Mouse (Mus musculus) lung, postnatal 14 days (tissue): ENCODE results near the gene Lpcat3.

ENCODE experiments used
- DNase-seq: peaks from one replicate; pipeline ENCODE4 v3.0.0; 2021

Gene Lpcat3

DNA sequence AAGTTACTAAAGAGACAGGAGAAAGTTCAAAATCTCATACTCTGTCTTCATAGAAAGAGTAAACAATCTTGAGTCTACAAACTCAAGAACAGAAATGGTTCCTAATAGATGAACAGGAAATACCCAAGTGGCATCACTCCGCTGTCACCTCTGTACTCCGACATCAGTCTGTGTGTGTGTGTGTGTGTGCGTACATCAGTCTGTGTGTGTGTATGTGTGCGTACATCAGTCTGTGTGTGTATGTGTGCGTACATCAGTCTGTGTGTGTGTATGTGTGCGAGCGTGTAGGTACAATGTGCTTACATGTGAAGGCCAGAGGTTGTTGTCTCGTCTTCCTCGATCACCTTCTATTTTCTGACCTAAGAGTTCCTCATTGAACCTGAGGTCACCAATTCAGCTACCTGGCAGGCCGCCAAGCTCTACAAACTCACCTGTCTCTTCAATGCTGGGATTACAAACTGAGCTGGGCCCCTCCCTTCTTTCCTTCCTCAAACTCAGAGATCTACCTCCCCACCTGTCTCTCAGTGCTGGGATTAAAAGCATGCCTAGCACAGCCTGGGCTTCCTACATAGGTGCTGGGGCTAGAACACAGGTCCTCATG lies 45.6 kb downstream of the Lpcat3 start:
- DNase-seq: no peak

DNA sequence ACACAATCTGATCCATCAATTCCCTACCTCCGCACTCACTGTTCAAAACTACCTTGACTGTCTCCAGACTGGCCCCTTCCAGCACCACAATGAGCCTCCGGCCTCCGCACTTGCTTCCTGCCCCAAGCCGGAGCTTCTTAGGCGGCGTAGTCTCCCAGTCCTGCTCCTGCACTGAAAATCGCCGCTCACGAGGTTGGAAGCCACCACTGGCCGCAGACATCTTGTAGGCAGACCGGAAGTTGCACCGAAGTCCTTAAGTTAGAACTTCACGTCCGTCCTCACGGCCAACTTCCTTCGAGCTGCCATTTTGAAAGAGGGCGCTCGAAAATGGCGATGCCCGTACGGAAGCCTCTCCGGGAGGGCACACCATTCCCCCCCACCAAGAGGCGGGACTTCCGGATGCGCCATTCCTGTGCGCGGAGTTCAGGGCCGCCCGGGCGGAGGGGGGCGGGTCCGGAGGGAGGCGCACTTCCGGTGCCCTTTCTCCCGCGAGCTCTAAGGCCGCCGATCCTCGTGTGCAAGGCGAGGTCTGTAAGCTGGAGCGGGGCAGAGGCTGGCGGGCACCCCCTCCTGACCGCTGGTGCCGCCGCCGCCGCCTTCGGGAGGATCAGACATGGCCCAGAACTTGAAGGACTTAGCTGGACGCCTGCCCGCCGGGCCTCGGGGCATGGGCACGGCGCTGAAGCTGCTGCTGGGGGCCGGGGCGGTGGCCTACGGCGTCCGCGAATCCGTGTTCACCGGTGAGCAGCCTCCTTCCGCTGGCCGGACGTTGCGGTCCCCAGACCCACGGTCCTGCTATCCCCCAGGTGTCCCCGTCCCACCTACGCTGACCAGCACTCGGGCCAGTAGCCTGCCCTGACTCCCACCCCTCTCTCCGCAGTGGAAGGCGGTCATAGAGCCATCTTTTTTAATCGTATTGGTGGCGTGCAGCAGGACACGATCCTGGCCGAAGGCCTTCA lies 49.3 kb downstream of the Lpcat3 start, which contains the start of the genes Emg1 and Phb2:
Gene Emg1 (minus strand): TSS at position 355 of the 959 bp plus-strand sequence.
Gene Phb2 (plus strand): TSS at position 513 of the 959 bp plus-strand sequence.
- DNase-seq: peak; percentile 99

DNA sequence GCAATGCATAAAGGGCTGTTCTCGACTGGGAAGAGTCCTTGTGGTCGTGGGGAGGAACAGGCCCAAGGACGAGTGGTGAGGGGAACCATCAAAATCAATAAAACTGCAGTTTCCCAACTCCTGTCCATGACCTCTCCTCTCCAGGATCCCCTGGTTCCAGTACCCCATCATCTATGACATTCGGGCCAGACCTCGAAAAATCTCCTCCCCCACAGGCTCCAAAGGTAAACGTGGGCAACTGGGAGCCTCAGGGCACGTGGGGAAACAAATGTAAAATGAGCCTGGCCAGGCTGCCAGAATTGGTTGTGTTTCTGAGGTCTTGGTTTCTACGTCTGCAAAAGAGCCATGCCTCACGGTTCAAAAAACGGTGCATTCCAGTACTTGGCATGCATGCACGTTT lies 50.1 kb downstream of the Lpcat3 start:
- no peak for DNase-seq

DNA sequence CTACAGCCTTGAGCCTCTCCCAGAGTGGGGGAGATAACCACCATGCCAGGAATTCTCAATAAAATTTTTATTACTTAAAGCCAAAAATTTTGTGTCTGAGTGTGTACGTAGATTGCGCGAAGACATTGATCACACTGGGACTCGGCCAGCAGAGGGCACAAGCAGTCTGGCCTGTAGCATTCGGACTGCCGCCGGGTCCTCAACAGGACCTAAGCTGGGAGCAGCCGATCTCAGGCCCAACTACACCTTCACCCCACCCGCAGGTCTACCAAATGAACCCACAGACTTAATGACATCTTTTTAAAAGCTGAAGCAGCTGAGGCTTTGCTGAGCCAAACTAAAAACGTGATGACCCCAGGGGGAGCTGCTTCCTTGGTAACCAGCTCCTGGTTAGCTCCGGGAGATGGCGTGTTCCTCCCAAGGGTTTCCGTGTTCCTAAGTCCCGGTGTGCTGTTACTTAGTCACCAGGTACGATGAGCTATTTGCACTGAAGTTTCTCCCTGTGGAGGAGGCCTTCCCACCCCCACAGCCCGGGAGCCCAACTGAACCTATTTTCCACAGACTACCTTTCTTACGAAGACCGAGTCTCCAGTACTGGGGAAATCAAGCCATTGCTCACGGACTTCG lies 54.1 kb downstream of the Lpcat3 start:
- peak; percentile 64 for DNase-seq

DNA sequence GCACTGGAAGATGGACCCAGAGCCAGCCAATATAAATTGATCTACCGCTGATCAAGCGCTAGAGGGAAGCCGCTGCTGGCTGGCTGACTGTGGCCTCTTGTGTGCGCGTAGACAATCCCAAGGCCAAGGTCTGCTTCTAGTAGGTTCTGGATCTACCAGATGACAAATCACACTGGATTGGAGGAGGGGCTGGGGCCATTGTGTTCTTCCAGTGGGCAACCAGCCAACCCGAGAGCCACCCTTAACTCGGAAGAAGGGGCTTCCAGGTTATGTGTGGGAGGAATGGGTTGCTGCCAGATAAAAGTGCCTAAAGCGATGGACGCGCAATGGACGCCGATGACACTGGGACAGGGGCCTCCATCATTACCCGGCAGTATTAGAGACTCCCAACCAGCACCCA lies 55.1 kb downstream of the Lpcat3 start:
- DNase-seq: no peak

DNA sequence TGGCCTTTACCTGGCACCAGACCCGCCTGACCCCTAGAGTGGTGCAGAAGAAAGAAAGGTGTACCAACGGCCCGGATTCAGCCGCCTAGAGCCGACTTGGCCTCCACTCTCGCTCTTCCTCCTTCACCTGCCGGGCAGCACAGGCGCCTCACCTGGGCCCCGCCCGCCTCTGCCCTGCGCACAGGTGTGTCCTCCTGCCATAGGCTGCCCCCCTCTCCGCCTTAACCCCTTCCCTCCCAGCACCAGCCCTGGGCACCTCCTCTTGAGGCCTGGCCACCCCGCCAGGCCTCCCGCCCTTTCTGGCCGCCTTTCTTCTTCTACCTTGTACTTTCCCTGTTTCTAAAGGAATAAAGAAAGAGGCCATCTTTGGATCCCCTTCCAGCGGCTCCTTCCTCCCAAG lies 55.9 kb downstream of the Lpcat3 start:
- peak; percentile 72 for DNase-seq

DNA sequence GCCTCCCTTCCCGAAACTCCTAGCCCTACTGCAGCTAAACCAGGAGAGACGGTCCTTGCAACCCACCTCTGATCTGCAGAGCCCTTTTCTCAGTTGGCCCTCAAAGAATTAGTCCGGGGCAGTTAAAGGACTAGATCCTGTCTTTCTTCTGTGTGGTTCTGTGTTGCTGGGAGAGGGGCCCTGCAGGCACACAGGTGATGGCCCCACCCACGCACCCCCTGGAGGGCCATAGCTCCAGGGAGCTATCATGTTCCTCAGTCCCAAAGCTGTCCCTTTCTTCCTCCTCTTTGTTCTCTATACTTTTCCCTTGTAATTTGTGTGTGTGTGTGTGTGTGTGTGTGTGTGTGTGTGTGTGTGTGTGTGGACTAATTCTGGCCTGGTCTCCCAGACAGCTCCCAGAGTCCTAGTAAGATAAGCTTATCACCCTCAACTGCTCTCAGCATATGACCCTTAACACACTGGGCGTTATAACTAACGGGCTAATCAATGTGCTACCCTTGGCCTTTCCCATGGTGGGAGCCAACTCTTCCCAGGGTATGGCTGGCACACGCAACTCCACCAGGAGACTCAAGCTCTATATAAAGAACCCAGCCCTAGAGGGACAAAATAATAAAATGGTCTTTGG lies 56.6 kb downstream of the Lpcat3 start:
- DNase-seq: no peak

DNA sequence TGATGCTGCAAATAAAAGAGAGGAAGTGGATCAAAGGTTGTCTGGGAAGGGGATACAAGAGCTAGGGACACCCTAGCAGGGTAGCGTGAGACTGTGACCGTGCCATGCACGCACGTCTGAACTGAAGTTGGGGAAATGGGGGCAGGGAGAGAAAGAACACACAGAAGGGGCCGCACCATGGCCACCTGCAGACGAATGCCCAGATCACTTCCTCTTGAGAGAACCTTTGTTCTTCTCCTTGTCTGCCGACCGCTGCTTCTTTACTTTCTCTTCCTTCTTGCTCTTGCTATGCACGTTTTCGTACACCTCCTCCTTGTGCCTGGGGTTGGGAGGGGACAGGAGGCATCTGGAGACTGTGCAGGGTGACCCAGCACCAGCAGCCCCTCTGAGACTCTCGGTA lies 58.1 kb downstream of the Lpcat3 start:
- DNase-seq: no peak

DNA sequence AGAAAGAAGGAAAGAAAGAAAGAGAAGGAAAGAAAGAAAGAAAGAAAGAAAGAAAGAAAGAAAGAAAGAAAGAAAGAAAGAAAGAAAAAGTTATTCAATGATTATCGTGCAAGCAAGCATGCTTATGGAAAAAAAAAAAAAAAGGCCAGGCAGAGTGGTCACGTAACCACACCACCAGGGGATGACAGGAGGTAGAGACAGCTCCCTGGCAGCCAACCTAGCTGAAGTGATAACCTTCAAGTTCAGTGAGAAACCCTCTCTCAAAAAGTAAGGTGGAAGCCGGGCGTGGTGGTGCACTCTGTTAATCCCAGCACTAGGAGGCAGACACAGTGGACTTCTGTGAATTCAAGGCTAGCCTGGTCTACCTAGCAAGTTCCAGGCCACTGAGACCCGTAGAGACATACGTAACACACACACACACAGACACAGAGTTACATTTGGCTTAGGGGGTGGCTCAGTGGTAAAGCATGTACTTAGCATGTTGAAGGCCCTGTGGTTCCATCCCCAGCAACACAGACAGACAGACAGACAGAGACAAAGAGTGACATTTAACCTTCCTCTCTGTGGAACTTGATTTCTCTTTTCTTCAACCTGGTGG lies 60.1 kb downstream of the Lpcat3 start:
- DNase-seq: no peak

DNA sequence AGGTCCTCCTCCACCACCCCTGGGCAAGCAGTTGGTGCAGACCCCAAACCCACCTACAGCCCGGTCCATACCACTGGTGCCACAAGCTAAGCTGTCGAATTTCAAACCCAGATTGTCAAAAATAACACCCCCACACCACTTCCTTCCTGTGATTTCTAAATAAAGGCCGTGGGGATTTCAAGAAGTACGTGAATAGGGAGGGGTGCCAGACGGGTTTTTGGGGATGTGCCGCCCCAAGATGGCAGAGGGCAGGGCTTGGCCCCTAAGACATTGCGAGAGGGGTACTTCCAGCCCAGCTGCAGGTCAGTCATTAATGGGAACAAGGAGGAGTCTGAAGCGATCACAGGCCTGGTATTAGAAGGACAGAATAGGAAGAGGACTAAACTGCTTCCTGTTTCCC lies 60.7 kb downstream of the Lpcat3 start:
- no peak for DNase-seq

DNA sequence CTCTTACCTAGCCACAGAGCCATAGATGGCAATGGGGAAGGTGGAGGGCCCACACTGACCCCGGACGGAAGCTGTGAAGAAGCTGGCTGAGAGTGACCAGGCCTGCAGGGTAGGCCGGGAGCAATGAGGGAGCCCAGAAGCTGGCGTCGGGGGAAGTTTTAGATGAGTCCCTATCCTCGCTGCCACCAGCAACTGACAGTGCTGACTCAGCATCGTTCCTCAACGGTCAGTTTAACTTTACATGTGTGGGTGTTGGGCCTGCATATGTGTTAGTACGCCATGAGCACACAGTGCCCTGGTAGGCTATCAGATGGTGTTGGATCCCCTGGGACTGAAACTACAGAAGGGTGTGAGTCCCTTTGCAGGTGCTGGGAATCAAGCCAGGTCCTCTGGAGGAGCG lies 61.6 kb downstream of the Lpcat3 start:
- DNase-seq: no peak

DNA sequence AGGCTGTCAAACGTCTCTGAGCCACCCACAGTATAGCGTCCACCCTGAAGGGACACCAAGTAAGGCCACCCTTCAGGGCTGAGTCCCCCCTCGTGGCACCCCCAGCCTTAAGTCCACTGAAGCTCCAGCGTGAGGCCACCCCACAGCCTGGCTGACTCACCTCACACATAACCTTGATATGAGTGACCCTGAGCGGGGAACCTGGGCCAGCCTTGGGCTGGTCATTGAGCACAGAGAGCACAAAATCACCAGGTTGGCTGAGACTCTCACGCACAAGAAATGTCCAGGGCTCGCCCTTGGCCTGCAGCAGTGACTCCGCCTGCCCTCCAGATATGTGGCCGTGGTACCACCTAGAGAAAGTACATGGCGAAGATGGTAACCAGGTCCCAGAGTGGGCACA lies 65.8 kb downstream of the Lpcat3 start:
- no peak for DNase-seq

DNA sequence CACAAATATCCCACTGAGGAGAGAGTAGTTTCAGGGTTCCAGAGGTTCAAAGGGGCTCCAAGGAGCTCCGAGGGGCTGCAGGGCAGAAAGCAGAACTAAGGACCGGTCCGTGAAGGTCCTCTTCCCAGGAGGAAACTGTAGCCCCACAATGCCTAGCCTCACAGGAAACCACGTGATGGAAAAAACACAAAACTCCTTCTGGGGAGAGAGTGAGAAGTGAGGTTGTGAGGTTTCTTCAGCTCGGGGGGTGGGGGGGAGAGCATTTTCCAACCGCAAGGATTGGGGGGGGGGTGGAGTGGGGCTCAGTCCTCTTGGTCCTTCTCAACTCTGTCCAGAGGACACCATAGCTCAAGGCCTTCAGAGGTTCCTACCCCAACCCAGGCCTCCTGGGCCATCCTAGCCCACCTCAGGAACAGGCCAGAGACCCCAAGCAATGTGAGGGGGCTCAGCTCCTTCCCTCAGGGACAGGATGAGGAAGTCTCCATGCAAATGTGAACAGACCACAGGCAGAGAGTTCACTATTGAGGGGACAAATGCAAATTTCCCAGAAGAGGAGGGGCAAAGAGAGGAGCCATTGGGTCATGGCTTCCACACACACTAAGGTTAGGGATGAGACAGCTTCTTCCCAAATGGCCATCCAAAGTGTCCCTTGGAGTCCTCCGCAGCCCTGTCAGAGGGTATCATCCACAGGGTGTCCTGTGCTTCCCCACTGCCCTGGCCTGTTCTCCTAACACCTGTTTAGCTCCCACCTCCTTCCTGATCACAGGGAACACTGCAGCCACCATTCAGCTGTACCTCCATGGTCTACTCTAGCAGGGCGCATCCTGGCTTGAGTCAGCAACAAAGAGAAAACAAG lies 67.3 kb downstream of the Lpcat3 start:
- DNase-seq: no peak

DNA sequence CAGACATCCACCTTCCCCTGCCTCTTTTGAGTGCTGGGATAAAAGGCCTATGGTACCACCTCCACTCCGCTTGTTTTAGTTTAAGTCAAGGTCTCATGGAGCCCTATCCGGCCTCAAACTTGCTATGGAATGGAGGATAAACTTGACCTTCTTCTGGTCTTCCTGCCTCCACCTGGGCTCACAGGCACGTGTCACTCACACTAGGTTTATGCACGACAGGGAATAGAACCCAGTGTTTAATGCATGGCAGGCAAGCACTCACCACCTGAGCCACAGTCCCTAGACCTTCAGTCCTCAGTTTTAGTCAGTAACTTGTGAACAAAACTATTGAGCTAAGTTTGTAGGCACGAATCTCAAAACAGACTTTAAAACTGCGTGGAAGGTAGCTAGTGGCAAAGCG lies 68.2 kb downstream of the Lpcat3 start:
- DNase-seq: no peak

DNA sequence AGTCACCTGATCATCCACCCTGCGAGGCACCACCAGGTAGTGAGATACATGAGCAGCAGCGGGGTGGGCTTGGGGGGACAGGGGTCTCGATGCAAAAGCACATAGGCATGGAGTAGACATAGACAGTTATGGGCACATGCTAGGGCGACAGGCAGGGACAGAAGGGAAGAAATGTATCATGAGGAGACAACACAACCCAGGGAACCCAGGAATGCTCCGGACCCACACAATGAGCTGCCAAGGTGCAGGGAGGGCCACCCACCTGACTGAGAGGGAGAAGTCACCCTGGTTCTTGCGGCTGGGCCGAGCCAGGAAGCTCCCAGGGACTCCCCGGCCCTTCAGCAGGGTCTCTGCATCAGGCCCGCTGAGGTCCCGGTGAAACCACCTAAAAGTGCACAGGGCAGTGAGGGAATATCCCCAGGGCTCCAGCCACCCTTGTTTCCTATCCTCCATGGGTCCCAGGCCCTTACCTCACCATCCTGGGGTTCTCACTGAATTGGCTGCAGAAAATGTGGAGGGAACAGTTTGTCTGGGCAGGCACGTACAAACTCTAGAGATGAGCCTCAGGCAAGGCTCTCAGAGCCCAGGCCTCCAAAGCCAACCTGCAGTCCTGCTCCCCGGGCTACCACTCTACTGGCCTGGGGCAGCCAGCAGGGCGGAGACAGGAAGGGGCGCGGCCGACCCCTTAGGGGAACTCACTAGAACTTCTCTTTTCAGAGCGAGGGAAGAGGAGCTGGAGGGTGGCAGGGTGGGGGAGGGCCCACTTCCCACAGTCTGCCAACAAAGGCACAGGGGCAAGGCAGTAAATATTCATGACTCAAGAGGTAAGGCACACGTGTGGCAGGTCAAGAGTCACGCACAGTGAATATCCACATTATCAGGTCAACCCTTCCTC lies 69.9 kb downstream of the Lpcat3 start:
- peak; percentile 57 for DNase-seq

DNA sequence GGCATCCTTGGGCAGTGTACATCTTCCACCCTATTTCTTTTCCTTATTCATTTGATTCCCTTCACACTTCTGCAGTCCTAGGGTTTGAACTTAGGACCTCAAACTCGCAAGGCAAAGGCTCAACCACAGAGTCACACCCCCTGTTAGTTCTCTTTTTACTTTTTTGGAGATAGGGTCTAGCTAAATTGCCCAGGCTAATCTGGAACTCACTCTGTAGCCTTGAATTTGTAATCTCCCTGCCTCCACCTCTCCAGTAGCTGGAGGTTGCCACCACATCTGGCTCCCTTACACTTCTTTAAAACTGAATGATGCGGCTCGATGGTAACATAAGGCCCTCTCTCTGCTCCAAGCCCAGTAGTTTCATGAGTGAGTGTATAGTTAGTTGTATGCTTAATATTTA lies 71.6 kb downstream of the Lpcat3 start:
- DNase-seq: no peak

DNA sequence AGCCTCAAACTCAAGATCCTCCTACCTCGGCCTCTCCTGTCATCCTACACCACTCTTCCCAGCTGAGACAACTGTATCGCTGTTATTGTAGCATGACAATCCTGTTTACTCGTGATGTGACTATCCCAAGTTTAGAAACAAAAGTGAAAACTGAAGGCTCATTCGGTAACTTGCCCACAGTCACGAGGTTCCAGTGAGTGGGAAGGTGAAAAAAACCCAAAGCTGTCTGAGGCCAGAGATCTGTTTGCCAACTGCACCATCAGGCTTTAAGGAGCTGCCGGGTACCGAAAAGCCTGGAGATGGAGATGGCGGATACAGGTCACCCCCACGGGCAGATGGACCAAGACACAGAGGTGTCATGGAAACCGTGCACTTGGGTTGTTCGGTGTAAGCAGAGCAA lies 74.2 kb downstream of the Lpcat3 start:
- no peak for DNase-seq

DNA sequence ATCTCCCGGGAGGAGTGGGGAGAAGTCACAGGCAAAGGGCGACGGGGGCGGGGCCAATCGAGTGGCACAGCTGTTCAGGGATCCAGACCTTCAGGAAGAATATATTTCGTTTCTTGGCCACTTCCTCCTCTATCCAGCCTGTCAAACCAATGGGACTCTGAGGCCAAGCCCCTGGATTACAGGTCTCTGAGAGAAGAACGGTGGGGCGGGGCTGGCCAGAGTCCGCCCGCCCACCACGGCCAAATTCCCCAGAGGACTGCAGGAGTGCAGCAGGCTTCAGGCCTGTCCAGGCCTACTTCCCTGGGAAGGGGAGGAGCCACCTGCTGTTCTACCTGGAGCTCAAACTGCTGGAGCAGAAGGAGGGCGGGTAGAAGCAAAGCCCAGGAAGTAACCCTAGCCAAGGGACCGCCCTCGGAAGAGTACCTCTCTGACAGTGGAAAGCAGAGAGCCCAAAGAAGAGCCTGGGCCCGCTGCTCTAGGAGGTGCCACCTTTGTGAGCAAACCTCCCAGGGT lies 75.7 kb downstream of the Lpcat3 start, which contains the start of gene Ptpn6:
Gene Ptpn6 (minus strand): TSS at position 204 of the 513 bp plus-strand sequence.
- DNase-seq: peak; percentile 73

DNA sequence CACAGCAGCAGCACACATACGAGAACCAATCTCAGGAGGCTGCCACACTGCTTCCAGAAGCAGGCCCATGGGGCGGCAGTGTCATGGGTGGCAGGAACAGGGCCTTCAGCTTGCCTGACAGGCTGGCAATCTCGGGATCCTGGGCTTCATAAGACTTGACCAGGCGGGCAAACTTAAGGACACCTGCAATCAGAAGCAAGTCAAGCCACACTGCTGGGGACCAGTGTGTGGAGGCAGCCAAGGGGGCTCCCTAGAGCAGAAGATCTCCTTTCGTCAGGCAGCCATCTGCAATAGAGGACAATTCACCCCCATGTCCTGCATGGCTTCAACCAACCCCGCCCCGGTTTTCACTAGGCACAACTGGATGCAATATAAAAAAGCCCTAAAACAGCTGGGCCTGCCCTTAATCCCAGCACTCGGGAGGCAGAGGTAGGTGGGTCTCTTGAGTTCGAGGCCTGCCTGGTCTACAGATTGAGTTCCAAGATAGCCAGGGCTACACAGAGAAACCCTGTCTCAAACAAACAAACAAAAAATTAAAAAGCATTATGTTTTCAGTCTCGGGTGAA lies 76.5 kb downstream of the Lpcat3 start:
- no peak for DNase-seq
